Mouse (Mus musculus): ENCODE measurements around the gene Slc6a8.

Gene Slc6a8

GRCm38 (mm10) chrX:73672879-73673618, at the start of gene Slc6a8:
TSS of gene Slc6a8 (plus strand) at chrX:73673150.
- in situ Hi-C loops (cut with MboI, MseI), result no loop called here

DNA sequence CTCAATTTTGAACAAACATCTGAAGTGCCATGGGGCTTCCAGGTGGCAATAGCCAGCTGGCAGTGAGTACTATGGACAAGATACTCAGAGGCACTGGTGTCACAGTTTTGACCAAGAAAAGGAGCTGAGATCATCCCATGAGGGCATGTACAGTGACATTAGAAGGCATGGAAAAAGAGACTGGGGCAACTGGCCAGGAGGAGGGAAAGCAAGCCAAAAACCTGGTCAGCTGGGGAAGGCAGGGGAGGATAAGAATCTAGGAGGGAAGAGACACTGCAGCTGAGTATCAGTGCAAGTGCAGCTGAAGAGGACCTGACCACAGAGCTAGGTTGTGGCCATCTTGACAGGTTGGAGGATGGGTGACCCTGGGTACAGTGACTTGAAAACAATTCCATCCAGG, 46.0 kb upstream of the Slc6a8 start:
- in situ Hi-C loops (cut with MboI, MseI), result no loop called here

- in situ Hi-C loops (cut with MboI, MseI), result no loop called here
Observed at GRCm38 (mm10) chrX:73635425-73635824, 37.5 kb upstream of the Slc6a8 start.

DNA sequence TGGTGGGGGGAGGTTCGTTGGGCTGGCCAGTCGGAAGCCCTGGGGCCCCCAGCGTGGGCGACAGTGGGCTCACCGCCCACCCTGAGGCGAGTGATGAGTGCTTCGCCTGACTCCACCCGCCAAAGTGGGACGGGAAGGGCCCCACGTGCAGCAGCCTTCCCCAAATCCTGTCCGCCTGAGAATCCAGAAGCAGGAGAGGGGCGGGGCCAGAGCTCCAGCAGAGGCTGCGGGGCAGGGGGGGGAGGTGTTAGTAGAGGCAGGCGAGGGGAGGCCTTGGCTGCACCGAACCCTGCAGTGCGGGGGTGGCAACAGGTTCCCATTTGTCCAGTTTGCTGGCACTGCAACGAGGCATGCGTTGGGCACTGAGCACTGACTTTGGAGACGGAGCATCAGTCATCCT, 35.5 kb upstream of the Slc6a8 start:
- in situ Hi-C loops (cut with MboI, MseI), result no loop called here

DNA sequence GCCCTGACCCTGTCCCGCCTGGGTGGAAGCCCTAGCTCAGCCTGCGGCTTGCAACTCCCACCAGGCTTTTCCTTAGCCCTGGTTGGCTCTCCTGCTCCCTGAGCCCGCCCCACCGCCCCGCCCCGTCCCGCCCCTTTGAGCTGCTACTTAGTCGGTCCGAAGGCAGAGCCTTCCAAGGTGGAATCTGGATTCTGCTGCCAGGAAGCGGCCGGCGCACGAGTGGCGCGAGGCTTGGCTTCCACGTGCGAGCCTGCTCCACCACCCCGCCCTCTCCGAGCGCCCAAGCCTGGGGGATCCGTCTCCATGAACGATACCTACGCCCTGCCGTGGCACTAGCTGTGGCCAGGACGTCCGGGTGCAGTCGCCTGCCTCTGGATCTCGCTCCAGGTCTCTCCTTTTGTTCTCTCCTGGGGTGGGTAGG, 33.7 kb upstream of the Slc6a8 start, which contains the start of gene Dusp9:
Dusp9 (plus strand) TSS at position 165 of the 421 bp plus-strand sequence.
- in situ Hi-C loops (cut with MboI, MseI), result no loop called here

DNA sequence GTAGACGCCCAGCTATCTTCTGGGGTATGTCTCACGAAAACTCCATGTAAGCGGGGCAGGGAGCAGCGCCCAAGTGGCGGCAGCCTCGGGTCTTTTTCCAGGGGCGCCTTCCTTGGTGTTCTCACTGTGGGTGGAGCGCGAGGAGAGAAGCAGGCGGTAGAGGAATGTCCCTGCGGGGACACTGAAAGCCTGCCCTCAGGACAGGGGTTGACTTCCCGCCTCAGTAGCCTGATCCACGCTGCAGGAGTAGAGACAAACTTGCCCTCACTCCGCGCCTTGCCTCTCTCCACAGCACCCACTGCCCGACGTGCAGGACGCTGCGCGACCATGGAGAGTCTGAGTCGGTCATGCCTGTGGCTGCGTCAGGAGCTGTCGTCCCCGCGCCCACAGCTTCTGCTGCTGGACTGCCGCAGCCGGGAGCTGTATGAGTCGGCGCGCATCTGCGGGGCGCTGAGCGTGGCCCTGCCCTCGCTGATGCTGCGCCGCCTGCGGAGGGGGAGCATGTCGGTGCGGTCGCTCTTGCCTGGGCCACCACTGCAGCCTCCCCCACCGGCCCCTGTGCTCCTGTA, 33.0 kb upstream of the Slc6a8 start:
- in situ Hi-C loops (cut with MboI, MseI), result no loop called here

- in situ Hi-C loops (cut with MboI, MseI), result no loop called here
Observed at GRCm38 (mm10) chrX:73645121-73645520, 27.8 kb upstream of the Slc6a8 start.

GRCm38 (mm10) chrX:73650869-73651268, 22.1 kb upstream of the Slc6a8 start:
- in situ Hi-C loops (cut with MboI, MseI), result no loop called here

GRCm38 (mm10) chrX:73653392-73653791, 19.6 kb upstream of the Slc6a8 start:
- in situ Hi-C loops (cut with MboI, MseI), result no loop called here

GRCm38 (mm10) chrX:73654177-73654576, 18.8 kb upstream of the Slc6a8 start:
- in situ Hi-C loops (cut with MboI, MseI), result no loop called here

- in situ Hi-C loops (cut with MboI, MseI), result loop anchor here (5.0 kb wide), 1 partner anchor 78 kb away; no protein-coding TSS in a partner anchor
Observed at GRCm38 (mm10) chrX:73655529-73655928, 17.4 kb upstream of the Slc6a8 start.

DNA sequence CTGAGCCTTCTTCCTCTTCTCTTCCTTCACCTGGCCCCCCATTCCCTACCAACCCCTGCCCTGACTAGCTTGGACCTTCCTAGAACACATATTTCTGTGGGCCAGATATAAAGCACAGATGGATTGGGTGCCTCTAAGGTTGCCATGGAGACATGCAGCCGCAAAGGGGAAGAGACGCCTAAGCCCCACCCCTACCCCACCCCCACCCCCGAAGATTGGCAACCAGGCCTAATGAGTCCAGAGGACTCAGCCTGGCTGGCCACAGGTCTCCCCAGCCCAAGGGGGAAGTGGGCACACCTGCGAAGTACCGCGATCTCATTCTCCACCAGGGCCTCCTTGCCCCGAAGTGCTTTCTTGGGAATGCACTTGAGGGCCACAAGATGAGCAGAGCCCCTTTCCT, 14.6 kb upstream of the Slc6a8 start:
- in situ Hi-C loops (cut with MboI, MseI), result loop anchor here (5.0 kb wide), 1 partner anchor 81 kb away; no protein-coding TSS in a partner anchor

DNA sequence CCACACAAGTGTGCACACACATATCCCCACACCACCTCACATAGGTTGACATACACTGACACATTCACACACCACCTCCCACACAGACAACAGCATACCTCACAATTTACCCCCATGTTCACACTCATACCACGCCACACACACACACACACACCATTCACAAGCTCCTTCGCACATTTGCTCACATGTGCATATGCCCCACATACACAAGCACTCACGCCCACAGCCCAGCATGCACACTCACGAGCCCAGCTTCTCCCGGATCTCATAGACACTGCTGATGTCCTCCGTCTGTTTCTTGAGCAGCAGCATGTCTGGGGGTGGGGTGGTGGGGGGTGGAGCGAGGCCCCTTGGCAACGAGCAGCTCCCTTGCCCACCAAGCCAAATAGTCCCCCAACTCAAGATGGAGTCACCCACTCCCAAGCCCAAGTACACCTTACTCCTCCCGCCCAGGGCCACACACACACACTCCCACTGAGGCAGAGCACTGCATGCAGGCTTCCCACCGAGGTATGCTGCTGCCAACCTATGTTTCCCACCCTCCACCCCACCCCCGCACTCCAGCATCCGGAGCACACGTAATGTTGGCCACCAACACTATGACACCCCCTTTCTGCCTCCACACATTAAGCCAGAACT, 13.9 kb upstream of the Slc6a8 start:
- in situ Hi-C loops (cut with MboI, MseI), result loop anchor here (5.0 kb wide), 1 partner anchor 82 kb away; no protein-coding TSS in a partner anchor

DNA sequence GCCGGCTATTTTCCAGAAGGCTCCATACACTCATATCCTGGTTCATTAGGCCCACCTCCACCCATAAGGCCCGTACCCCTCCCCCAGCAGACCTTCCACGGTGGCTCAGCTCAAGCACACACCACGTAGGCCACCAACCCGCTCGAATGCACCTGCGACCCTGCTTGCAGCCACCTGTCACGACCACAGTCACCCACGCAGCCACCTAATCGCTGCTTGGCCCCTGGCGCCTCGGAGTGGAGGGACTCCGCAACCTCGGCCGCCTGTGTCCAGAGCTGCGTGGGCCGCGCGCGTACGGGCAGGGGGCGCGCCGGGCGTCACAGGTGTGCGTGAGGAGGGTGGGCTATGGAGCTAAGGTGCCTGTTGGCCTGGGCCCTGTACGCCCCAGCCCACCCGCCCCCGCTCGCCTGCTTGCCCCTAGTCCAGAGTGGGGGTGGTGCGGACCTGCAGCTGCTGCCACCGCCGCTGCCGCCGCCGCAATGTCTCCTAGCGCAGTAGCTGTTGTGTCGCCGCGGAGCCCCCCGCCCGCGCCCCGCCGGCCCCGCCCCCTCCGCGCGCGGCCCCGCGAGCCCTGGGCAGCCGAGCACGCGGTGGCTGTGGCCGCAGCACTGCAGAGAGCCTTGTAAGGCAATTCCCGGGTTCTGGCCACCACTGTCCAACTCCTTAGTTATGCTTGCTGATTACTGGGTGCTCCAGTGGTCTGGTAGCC, 13.2 kb upstream of the Slc6a8 start, which contains the start of gene Pnck:
Pnck (minus strand) TSS at position 543 of the 709 bp plus-strand sequence.
- in situ Hi-C loops (cut with MboI, MseI), result loop anchor here (5.0 kb wide), 1 partner anchor 82 kb away; no protein-coding TSS in a partner anchor

DNA sequence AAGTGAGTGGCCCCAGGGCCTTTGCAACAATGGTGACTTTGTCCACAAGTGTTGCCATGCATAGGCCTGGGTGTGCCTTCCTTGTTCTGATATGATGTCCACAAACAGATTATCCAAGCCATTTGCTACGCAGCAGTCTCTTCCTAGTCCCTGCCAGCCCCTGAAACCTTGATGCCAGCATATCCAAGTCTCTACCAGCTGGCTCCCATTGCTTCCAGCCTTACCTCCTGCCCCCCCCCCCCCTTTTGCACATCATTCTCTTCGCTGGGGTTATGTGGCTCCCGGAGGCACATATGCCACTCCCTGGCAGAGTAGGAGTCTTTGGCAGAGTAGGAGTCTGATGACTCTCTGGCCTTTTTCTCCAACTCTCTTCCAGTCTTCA, 12.7 kb upstream of the Slc6a8 start:
- in situ Hi-C loops (cut with MboI, MseI), result no loop called here

- in situ Hi-C loops (cut with MboI, MseI), result no loop called here
Observed at GRCm38 (mm10) chrX:73663143-73663542, 9.8 kb upstream of the Slc6a8 start.

DNA sequence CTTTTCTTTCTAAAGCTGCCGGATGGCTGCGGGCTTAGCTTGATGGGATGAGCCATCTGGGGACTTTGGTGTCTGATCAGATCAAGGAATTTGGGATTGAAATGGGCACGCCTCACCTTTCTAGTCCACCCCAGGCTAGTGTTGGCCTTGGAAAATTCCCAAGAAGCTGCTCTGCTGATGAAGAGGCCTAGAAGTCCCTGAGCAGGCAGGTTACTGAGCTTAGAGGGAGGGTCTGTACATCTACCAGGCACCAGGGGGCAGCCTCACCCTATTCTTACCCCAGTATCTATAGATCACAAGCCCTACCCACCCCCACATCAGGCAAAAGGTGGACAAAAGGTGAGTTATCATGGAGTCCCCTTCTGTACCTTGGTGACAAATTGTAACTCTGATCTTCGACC, 919 bp upstream of the Slc6a8 start:
- in situ Hi-C loops (cut with MboI, MseI), result no loop called here

DNA sequence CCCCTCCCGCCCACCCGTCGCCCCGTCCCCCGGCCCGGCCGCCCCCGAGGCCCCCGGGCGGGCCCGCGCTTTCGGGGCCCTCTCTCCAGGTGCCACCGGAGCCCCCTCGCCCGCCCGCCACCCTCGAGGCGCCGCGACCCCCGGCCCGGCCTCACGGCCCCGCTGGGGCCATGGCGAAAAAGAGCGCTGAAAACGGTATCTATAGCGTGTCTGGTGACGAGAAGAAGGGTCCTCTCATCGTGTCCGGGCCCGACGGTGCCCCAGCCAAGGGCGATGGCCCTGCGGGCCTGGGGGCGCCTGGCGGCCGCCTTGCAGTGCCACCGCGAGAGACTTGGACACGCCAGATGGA, 643 bp downstream of the Slc6a8 start:
- in situ Hi-C loops (cut with MboI, MseI), result no loop called here

DNA sequence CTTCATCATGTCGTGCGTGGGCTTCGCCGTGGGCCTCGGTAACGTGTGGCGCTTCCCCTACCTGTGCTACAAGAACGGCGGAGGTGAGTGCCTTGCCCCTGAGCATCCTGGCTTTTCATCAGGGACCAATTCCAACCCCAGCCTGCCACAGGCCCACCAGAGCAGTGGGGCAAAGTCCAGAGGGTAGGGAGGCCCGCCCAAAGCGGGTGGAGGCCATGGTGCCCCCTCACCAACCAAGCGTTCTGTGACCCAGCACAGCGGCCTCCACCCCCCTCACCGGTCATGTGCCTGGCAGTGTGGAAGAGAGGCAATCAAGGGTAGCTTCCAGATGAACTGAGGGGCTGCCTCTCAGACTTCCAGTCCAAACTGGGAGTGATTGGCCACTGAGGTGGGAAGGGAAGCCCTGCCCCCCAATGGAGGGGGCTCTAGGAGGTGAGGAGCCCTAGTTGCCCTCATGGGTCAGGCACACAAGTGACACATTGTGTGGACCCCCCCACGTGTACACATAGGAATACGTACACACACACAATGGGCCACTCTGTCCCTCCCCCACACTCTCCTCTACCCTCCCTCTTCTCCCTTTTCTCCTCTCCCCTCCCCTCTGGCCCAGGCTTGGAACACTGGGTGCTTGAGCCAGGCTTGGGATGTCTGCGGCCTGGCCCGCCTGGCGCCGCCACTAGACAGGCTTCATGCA, 1.2 kb downstream of the Slc6a8 start:
- in situ Hi-C loops (cut with MboI, MseI), result no loop called here

- in situ Hi-C loops (cut with MboI, MseI), result no loop called here
Observed at GRCm38 (mm10) chrX:73675231-73675630, 2.3 kb downstream of the Slc6a8 start.

DNA sequence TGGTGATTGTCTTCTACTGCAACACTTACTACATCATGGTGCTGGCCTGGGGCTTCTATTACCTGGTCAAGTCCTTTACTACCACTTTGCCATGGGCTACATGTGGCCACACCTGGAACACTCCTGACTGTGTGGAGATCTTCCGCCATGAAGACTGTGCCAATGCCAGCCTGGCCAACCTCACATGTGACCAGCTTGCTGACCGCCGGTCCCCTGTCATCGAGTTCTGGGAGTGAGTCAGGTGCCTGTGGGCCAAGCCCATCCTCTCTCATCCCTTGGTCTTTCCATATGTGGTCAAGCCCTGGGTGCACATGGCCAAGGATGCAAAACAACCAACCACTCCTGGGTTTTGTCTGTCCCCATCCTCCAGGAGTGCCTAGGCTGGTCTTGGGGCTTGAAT, 3.7 kb downstream of the Slc6a8 start:
- in situ Hi-C loops (cut with MboI, MseI), result no loop called here
